Mouse (Mus musculus) lung, adult 2 months (tissue): Measurements from ENCODE around the gene Psenen.

ENCODE experiments used
- CTCF ChIP-seq: fragments of 200-500 bp; IDR thresholded peaks from 2 replicates; pipeline ENCODE4 v1.5.1; 2011; ENCODE audit warnings: mild to moderate bottlenecking, low read length, control low read depth; ENCODE audit not compliant: insufficient read depth
- POLR2A ChIP-seq: fragments of 200-500 bp; IDR thresholded peaks from 2 replicates; pipeline ENCODE4 v1.6.1; 2011; ENCODE audit warnings: low read depth, mild to moderate bottlenecking, control low read depth, low read length, borderline replicate concordance; ENCODE audit errors: extremely low read depth

DNA sequence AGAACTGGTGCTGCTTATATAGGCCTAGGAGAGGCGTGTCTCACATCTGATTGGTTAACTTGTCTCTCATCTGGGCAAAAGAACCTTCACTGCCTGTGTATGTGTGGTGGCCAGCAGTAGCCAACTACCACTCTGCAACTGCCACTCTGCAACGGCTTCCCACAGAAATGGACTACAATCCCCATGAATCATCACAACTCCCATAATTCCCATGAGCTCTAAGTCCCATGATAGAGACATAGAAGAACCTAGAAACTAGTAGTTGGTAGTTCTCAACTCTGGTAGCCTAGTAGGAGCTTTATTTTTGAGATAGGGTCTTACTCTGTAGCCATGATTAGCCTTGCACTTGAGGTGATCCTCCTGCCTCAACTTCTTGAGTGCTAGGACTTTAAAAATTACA is 13.5 kb downstream of the Psenen start:
- no peak for TF ChIP-seq CTCF
- no peak for TF ChIP-seq POLR2A
